Mouse (Mus musculus) embryonic facial prominence, embryonic 13.5 days (tissue): ENCODE results near the gene Dnah14. TPM values are rescaled to one million over a fixed set of nuclear protein-coding genes. Genes with fewer than 3 reads are reported as not detected.

Experiments
- ATAC-seq: fragments of 200-750 bp; cut with Nextera tagmentation; 2 replicates; pipeline ENCODE4 v1.8.0; 2017; ENCODE audit warnings: low read depth; ENCODE audit not compliant: insufficient number of reproducible peaks, insufficient read depth, low FRiP score, low TSS enrichment
- H3K27ac ChIP-seq: fragments of 300-500 bp; sonication (generic); 2 replicates; pipeline ENCODE4 v1.5.1; 2015; ENCODE audit warnings: moderate library complexity, mild to moderate bottlenecking, inconsistent platforms
- H3K27me3 ChIP-seq: fragments of 300-500 bp; sonication (generic); 2 replicates; pipeline ENCODE4 v1.6.1; 2015; ENCODE audit warnings: mild to moderate bottlenecking, inconsistent platforms
- H3K36me3 ChIP-seq: fragments of 300-500 bp; sonication (generic); 2 replicates; pipeline ENCODE4 v1.6.1; 2015; ENCODE audit warnings: mild to moderate bottlenecking, inconsistent platforms
- H3K4me1 ChIP-seq: fragments of 300-500 bp; sonication (generic); 2 replicates; pipeline ENCODE4 v1.6.1; 2015; ENCODE audit warnings: inconsistent platforms
- H3K4me2 ChIP-seq: fragments of 300-500 bp; sonication (generic); 2 replicates; pipeline ENCODE4 v1.6.1; 2015; ENCODE audit warnings: moderate library complexity, mild to moderate bottlenecking, inconsistent platforms
- H3K4me3 ChIP-seq: fragments of 300-500 bp; sonication (generic); 2 replicates; pipeline ENCODE4 v1.5.1; 2015; ENCODE audit warnings: mild to moderate bottlenecking, inconsistent platforms
- H3K9ac ChIP-seq: fragments of 300-500 bp; sonication (generic); 2 replicates; pipeline ENCODE4 v1.6.1; 2015; ENCODE audit warnings: mild to moderate bottlenecking, inconsistent platforms
- H3K9me3 ChIP-seq: fragments of 300-500 bp; sonication (generic); 2 replicates; pipeline ENCODE4 v1.6.1; 2016; ENCODE audit warnings: inconsistent platforms
- WGBS: fragments of 180-500 bp; shearing (Covaris S2); methylation state at CpG from one replicate; pipeline ENCODE4 v1.1.7; 2015; ENCODE audit warnings: mixed read lengths; 5-methylcytosine and 5-hydroxymethylcytosine counted together
- polyA plus RNA-seq: library from polyadenylated mRNA; unstranded; fragments of >200 nt; fragmentation: Nextera tagmentation; extraction: Ambion mirVana; gene quantifications from 2 replicates; pipeline ENCODE4 v1.2.1, GENCODE M21; 2015

Dnah14 gene
- polyA plus RNA-seq, 1 experiment from 2014 or later: 1.4 TPM

- H3K4me3 ChIP-seq: no peak overlapping the region
- H3K9ac ChIP-seq: no peak overlapping the region
- 70% methylated on average over 2 of the region's 2 CpGs for WGBS
- H3K27ac ChIP-seq: no peak overlapping the region
- H3K36me3 ChIP-seq: no peaks in the 10 kb centered on the region
- ATAC-seq: no peak
- peaks cover 10% of the 10 kb centered on the region for H3K4me1 ChIP-seq
- H3K9me3 ChIP-seq: no peaks in the 10 kb centered on the region
- H3K4me2 ChIP-seq: no peak overlapping the region
- no peaks in the 10 kb centered on the region for H3K27me3 ChIP-seq
Measured at GRCm38 (mm10) chr1:181861181-181861902, 285.0 kb downstream of the Dnah14 start.

DNA sequence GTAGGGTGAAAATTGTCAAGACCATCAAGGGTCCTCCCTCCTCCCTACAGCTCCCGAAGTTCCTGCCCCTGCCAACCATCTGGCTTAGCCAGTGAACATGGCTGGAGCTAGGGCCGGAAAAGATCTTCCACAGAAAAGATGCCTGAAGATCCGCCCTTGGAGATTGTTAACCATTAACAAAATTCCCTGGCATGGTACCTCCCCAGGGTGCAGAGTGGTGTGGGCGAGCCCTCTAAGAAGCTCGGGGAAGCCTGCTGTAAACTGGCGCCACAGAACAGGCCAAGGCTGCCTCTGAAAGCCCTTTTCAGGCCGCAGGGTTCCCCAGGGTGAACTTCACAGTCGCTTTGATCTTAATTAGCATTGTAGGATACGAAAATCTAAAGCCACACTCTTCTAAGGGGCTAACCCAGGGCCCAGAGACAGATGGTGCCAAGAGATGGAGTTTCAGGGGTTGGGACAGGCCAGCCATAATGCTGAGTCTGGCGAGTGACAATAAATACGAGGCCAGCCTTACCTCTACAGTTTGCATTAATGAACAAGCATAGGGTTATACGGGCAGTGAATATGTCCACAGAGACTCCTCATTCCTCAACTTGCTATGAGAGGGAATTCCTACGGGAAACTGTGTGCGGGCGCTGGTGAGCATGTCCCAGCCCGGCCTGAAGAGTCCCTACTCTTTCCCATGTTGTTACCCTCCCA lies 286.5 kb downstream of the Dnah14 start:
- H3K4me3 ChIP-seq: no peak overlapping the region
- 57% methylated on average over 16 of the region's 16 CpGs for WGBS
- ATAC-seq: no peak

DNA sequence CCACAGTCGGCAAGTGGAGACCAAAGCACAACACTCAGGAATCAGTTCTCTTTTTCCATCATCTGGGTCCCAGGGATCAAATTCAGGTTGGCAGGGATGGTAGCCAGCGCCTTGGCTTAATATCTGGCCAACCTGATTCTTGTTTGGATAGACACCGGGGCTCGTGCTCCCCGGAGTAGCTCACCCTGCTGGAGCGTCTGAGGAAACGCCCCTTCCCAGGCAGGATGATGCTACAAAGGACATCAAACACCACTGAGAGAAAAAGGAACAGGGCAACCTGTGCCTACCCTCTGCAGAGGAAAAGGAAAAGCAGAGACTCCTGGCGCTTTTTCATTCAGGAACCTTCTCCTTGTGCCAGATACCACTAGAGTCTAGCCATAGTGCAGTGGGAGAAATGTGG lies 287.1 kb downstream of the Dnah14 start:
- no peak overlapping the region for H3K4me3 ChIP-seq
- no peaks in the 10 kb centered on the region for H3K36me3 ChIP-seq
- ATAC-seq: no peak
- peaks cover 10% of the 10 kb centered on the region for H3K4me1 ChIP-seq
- H3K27ac ChIP-seq: no peak overlapping the region
- H3K9ac ChIP-seq: no peak overlapping the region
- no peak overlapping the region for H3K4me2 ChIP-seq
- H3K9me3 ChIP-seq: no peaks in the 10 kb centered on the region
- 40% methylated on average over 8 of the region's 8 CpGs for WGBS
- H3K27me3 ChIP-seq: no peaks in the 10 kb centered on the region

More for the DNA sequence above, 286.5 kb downstream of the Dnah14 start:
- Histone ChIP-seq H3K9me3 (no peaks in the 10 kb centered on the region), H3K4me2 (no peak overlapping the region), H3K36me3 (no peaks in the 10 kb centered on the region), H3K4me1 (peaks cover 10% of the 10 kb centered on the region), H3K27ac (no peak overlapping the region), H3K27me3 (no peaks in the 10 kb centered on the region), H3K9ac (no peak overlapping the region)

Other genes with a start within 250 kb of the Dnah14 start
- 0.50 and 0.97 TPM in 2 replicates for gene Cnih3, start 223.9 kb upstream of the Dnah14 start, polyA plus RNA-seq
- gene Ccdc121, start 65.1 kb upstream of the Dnah14 start, polyA plus RNA-seq: not detected in 2 replicates